Mouse (Mus musculus) left cerebral cortex, postnatal 10 days (tissue): ENCODE data around the gene Gm20388. TPM values are rescaled to one million over a fixed set of nuclear protein-coding genes. Genes with fewer than 3 reads are reported as not detected.

ENCODE experiments used
- DNase-seq, 2 experiments: peaks; one replicate each; pipeline ENCODE4 v3.0.0; 2021 to 2022; ENCODE audit warnings: low spot score in 2 of 2, mixed read lengths in 1 of 2; ENCODE audit errors: extremely low spot score in 1 of 2
- intact Hi-C: fragments of 180-260 bp; cut with DNase I; formaldehyde crosslinking; loops from one replicate; pipeline ENCODE4 v1.15.1; 2025
- total RNA-seq, 2 experiments: library from RNA; stranded (reverse); gene quantifications; 2 replicates each; pipeline ENCODE4 v1.2.3; 2021

Gene Gm20388
- total RNA-seq, 2 experiments from 2014 or later = 4.4 to 9.0 TPM

- DNase-seq = no peak
- intact Hi-C loops = no loop called here
These were observed 425.4 kb downstream of the Gm20388 start for GRCm38 (mm10) chr8:120336087-120336380.

GRCm38 (mm10) chr8:120336909-120337555 is 426.4 kb downstream of the Gm20388 start:
- no peak for DNase-seq
- intact Hi-C loops = no loop called here

- DNase-seq = no peak
- intact Hi-C loops = no loop called here
These were observed 427.0 kb downstream of the Gm20388 start for GRCm38 (mm10) chr8:120337627-120338026.

- no peak for DNase-seq
- intact Hi-C loops = no loop called here
These were observed 428.0 kb downstream of the Gm20388 start for GRCm38 (mm10) chr8:120338678-120339077.

GRCm38 (mm10) chr8:120339743-120340142 is 429.1 kb downstream of the Gm20388 start:
- intact Hi-C loops = no loop called here
- DNase-seq = peak in 1 of 2 experiments; percentile 66

- DNase-seq = no peak
- intact Hi-C loops = no loop called here
These were observed 430.5 kb downstream of the Gm20388 start for GRCm38 (mm10) chr8:120341124-120341523.

GRCm38 (mm10) chr8:120342847-120343548 is 432.4 kb downstream of the Gm20388 start:
- intact Hi-C loops = no loop called here
- DNase-seq = no peak

- intact Hi-C loops = no loop called here
- no peak for DNase-seq
These were observed 432.9 kb downstream of the Gm20388 start for GRCm38 (mm10) chr8:120343582-120343981.

- no peak for DNase-seq
- intact Hi-C loops = no loop called here
These were observed 433.5 kb downstream of the Gm20388 start for GRCm38 (mm10) chr8:120344166-120344565.

GRCm38 (mm10) chr8:120344583-120344982 is 433.9 kb downstream of the Gm20388 start:
- DNase-seq = no peak
- intact Hi-C loops = no loop called here

GRCm38 (mm10) chr8:120347734-120348341 is 437.2 kb downstream of the Gm20388 start:
- no peak for DNase-seq
- intact Hi-C loops = no loop called here

GRCm38 (mm10) chr8:120348922-120349321 is 438.3 kb downstream of the Gm20388 start:
- no peak for DNase-seq
- intact Hi-C loops = no loop called here

GRCm38 (mm10) chr8:120351332-120352071 is 440.9 kb downstream of the Gm20388 start:
- intact Hi-C loops = no loop called here

GRCm38 (mm10) chr8:120352096-120352495 is 441.5 kb downstream of the Gm20388 start:
- no peak for DNase-seq
- intact Hi-C loops = no loop called here

More at GRCm38 (mm10) chr8:120351332-120352071, 440.9 kb downstream of the Gm20388 start:
- DNase-seq = no peak

GRCm38 (mm10) chr8:120356067-120356466 is 445.4 kb downstream of the Gm20388 start:
- intact Hi-C loops = no loop called here

GRCm38 (mm10) chr8:120357504-120357903 is 446.9 kb downstream of the Gm20388 start:
- intact Hi-C loops = no loop called here
- DNase-seq = no peak

More at GRCm38 (mm10) chr8:120356067-120356466, 445.4 kb downstream of the Gm20388 start:
- DNase-seq = no peak

- peak in 1 of 2 experiments; percentile 61 for DNase-seq
- intact Hi-C loops = no loop called here
These were observed 450.7 kb downstream of the Gm20388 start for GRCm38 (mm10) chr8:120361301-120361700.

GRCm38 (mm10) chr8:120363552-120364071 is 453.0 kb downstream of the Gm20388 start:
- peak in 1 of 2 experiments; percentile 81 for DNase-seq
- intact Hi-C loops = no loop called here

- intact Hi-C loops = no loop called here
- DNase-seq = peak in 1 of 2 experiments; percentile 71
These were observed 453.6 kb downstream of the Gm20388 start for GRCm38 (mm10) chr8:120364093-120364725.
